Mouse (Mus musculus): Measurements from ENCODE around the gene Esyt1.
A peak's percentile ranks its signal among the peaks of the same experiment; 100 is the strongest.
"Not testable (repeated sequence)": the region's sequence is repeated elsewhere in the genome, so short reads cannot be mapped to it uniquely, and the experiment has no call there.

Esyt1 gene

DNA sequence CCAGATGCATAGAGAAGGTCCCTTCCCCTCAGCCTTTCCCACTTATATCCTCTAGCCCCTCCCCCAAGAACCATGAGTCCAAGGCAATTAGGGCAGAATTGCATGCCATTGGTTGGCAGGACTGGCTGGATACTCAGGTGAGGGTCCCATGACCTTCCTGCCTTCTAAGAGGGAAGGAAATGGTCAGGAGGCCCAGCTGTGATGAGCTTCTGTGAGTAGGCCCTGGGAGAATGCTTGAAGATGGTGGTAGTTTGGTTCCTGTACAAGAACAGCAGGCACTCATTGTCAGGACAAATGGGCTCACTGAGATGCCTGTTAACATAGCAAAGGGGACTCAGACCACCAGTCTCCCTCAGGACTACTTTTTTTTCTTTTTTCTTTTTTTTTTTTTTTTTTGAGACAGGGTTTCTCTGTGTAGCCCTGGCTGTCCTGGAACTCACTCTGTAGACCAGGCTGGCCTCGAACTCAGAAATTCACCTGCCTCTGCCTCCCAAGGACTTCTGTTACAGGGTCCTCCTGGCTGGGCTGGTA lies 12.7 kb upstream of the Esyt1 start:
- no peak for DNase-seq (ENCODE audit: low spot score in 2 of 2)

DNA sequence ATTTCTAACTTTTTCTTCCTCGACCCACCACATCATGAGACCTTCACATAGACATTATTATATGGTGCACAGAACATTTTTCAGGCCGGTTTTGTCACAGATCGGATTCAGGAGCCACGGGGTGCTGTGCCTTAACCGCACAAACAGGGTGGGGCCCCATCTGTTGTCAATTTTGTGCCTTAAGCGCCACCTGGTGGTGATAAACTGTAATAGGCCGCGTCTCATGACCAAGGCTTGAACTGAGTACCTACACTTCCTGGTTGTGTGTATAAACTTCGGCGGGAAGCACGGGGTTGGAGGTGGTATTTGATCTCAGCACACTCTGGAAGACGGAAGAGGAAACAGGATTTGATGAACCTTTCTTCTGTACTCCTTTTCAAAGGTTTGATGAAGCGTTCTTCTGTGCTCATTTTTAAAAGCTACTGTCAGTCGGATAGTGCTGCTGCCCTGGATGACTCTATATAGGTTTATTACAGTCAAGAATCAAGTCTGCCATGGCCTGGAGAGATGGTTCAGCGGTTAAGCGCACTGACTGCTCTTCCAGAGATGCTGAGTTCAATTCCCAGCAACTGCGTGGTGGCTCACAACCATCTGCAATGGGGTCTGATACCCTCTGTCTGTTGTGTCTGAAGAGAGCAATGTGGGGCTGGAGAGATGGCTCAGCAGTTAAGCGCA lies 10.7 kb upstream of the Esyt1 start:
- DNase-seq (ENCODE audit: low spot score in 2 of 2), result peak; percentile 84 to 92

- DNase-seq (ENCODE audit: low spot score in 2 of 2), result peak in 1 of 2 experiments; percentile 25
Observed at GRCm38 (mm10) chr10:128535624-128536265, 10.1 kb upstream of the Esyt1 start.

- no peak for DNase-seq (ENCODE audit: low spot score in 2 of 2)
Observed at GRCm38 (mm10) chr10:128535206-128535605, 9.5 kb upstream of the Esyt1 start.

GRCm38 (mm10) chr10:128526366-128527356 lies 990 bp upstream of the Esyt1 start:
- DNase-seq (ENCODE audit: low spot score in 2 of 2), result peak in 1 of 2 experiments; percentile 49

- DNase-seq (ENCODE audit: low spot score in 2 of 2), result peak; percentile 77 to 84
Observed at GRCm38 (mm10) chr10:128524732-128525662, 674 bp downstream of the Esyt1 start.

DNA sequence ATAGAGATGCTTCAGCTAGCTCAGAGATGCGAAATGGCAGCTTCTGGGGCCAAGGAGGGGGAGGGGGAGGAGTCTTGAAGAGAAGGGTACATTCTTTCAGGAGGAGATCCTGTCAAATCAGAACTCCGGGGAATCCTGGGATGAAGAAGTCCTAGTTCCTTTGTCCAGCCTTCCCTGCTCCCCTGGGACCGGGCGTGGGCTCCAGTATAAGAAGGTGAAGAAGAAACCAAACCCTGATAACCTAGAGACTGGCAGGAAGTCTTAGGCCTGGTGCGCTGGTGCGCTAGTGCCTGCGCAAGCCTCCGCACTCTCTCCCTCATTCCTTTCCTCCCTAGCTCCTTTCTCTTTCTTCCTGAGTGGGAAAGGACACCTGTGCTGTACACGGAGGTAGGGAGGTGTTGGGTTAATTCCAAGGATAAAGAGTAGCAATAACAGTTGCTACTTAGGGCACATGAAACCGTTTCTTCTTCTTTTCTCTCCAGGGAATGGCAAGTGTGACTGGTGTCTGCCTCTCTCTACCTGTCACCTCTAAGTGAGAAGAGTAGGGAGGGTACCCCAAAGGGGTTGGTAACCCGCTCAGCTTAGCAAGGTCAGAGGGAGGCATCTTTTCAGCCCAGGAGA lies 1.4 kb downstream of the Esyt1 start:
- DNase-seq (ENCODE audit: low spot score in 2 of 2), result peak in 1 of 2 experiments; percentile 41

DNA sequence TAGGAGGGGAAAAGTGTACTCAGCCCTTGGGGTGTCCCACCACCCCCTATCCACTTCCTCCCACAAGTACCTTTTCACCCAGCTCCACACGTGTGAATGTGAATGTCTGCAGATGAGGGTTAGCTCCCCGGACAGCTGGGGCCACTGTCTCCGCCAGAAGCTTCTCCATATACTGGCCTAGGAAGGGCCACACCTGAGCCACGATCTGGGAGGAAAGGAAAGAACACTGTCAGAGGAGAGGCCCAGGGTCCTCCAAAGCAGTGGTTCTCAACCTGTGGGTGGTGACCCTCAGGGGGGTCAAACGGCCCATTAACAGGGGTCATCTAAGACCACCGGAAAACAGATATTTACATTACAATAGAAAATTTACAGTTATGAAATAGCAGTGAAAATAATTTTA lies 3.3 kb downstream of the Esyt1 start:
- DNase-seq (ENCODE audit: low spot score in 2 of 2), result no peak

DNA sequence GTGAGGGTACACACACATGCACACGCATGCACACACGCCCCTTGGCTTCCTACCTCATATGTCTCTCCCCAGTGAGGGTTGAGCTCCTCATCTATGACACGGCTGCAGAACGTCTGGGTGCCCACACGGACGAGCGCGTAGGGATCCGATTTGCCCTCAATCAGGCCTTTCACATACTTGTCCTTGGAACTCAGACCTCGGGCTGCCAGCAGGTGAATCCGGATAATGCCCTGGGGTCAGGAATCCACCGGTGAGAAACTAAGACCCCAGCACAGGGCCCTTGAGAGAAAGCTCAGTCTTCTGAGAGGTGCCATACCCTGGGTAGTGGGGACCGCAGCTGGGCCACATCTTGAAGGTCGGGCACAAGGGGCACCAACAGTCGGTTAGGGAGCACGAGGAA lies 5.1 kb downstream of the Esyt1 start:
- DNase-seq (ENCODE audit: low spot score in 2 of 2), result no peak

GRCm38 (mm10) chr10:128518833-128519232 lies 6.8 kb downstream of the Esyt1 start:
- DNase-seq (ENCODE audit: low spot score in 2 of 2), result peak in 1 of 2 experiments; percentile 59

- DNase-seq (ENCODE audit: low spot score in 2 of 2), result no peak
Observed at GRCm38 (mm10) chr10:128516677-128517076, 9.0 kb downstream of the Esyt1 start.

- no peak for DNase-seq (ENCODE audit: low spot score in 2 of 2)
Observed at GRCm38 (mm10) chr10:128516029-128516428, 9.6 kb downstream of the Esyt1 start.

DNA sequence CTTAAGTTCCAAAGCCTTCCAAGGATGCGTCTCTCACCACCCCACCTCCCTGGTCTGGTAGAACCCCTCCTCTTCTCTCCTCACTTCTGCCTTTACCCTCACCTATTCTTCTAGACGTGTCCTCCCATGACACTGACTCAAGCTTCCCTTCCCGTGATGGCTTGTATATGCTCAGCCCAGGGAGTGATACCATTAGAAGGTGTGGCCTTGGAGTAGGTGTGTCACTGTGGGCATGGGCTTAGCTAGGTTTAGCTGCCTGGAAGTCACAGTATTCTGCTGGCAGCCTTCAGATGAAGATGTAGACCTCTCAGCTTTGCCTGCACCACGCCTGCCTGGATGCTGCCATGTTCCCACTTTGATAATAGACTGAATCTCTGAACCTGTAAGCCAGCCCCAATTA lies 10.6 kb downstream of the Esyt1 start:
- DNase-seq (ENCODE audit: low spot score in 2 of 2), result no peak

DNA sequence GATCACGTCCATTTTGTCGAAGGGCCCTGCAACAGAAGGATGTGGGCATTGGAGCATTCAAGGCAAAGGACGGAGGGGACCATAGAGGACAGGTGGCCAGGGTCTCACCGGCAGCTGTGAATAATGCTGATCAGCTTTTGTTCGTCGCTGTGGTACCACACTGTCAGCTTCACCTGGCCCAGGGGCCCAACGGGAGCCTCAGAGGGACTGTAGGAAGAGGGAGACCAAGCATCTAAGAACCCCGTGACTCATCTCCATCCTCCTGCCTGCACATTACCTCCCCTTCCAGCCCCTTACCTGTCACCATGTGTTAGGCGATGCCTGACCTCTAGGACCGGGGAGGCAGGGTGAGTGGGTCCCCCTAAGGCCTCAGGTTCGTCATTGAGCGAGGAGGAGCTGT lies 13.9 kb downstream of the Esyt1 start:
- no peak for DNase-seq (ENCODE audit: low spot score in 2 of 2)

DNA sequence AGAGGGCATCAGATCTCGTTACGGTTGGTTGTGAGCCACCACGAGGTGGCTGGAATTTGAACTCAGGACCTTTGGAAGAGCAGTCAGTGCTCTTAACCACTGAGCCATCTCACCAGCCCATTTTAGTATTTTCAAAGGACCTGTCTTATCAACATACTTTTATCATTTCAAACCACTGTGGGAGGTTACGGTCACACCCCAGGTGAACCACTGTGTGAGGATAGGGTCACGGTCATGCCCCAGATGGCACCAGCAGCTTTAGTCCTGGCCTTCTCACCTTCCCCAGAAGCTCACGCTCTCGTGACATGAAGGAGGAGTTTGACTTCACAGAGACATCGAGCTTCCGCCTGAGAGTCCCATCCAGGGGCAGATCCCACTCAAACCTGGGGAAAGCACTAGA lies 14.5 kb downstream of the Esyt1 start:
- DNase-seq (ENCODE audit: low spot score in 2 of 2), result no peak

- DNase-seq (ENCODE audit: low spot score in 2 of 2), result no peak
Observed at GRCm38 (mm10) chr10:128510301-128510700, 15.4 kb downstream of the Esyt1 start.

DNA sequence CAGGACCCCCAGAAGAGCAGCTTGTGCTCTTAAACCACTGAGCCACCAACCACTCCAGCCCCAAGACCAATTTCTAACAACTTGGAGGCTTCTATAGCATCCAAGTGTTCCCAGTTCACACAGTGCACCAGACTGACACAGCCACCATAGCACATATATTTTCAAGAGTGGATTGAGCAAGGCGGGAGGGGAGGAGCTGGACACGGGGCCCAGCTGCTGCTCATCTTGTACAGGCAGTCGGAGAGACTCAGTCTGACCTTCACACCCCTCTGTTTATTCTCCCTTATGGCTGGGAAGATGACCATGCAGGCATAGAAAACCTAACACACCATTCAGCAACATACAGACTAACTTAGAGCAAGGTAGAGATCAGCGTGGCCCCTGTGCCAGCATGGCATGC lies 15.8 kb downstream of the Esyt1 start:
- no peak for DNase-seq (ENCODE audit: low spot score in 2 of 2)

DNA sequence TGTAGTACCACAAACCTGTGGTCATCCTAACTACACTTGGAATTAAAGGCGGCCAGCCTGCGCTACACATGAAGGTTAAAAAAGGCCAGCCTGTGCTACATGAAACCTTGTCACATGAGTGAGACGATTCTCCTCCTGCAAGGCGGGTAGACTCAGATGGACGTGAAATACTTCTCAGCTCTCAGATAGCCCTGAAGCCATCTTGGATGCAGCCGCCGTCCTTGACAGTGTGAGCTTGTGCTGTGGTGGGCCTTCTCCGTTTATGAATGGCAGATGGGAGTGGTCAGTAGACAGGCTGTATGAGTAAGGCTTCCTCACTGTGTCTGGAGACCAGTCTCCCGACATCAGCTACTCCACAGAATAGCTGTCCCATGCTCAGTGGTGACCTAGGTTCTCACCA lies 16.5 kb downstream of the Esyt1 start:
- DNase-seq (ENCODE audit: low spot score in 2 of 2), result no peak

GRCm38 (mm10) chr10:128508260-128508659 lies 17.4 kb downstream of the Esyt1 start:
- DNase-seq (ENCODE audit: low spot score in 2 of 2), result no peak

GRCm38 (mm10) chr10:128505974-128506373 lies 19.7 kb downstream of the Esyt1 start:
- DNase-seq (ENCODE audit: low spot score in 2 of 2), result no peak

GRCm38 (mm10) chr10:128505371-128505667 lies 20.4 kb downstream of the Esyt1 start:
- DNase-seq (ENCODE audit: low spot score in 2 of 2), result not testable (repeated sequence)

Measured in spleen, postnatal 10 days (tissue).